Mouse (Mus musculus) urinary bladder, postnatal 36 days (tissue): ENCODE measurements around the gene Ccni.

Experiments used
- DNase-seq, 2 experiments: peaks; one replicate each; pipeline ENCODE4 v3.0.0; 2022; ENCODE audit warnings: low spot score in 2 of 2, mixed read lengths in 1 of 2

Ccni gene

DNA sequence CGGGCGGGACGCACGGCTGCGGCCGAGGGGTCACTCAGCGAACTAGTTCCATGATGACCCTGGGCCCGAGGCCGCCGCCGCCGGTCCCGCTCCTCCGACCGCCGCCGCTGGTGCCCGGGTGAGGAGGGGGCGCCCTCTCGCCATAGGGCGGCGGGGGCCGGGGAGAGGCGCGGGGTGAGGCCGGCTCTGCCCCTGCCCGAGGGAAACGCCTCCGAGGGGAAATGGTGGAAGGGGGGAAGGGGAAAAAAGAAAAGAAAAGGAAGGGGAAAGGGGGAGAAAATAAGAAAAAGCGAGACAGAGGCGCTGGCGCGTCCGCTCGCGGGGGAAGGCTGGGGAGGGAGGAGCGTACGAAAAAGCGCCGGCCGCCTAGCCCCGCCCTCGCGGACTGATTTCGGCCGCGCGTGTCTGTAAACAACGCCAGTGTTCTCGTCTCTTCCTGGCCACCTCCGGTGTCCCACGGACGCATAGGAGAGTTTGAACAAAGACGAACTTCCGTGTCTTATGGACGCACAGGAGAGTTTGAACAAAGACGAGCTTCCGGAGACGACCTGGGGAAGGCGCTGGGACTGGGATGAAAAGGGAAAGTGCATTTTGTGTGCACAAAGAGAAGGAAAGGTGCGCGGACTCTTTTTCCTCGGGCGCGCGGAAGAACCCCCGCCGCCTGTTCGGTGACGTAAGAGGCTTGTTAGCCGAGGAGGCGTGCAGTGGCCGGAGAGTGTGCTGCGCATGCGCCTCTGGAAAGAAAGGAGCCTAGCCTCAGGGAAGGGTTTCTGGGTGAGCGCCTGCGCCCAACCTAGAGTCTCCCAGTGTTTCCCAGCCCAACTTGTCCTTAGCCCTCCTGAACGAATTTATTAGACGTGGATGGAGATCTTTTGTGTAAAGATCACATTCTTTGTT lies at the start of gene Ccni, which contains the start of gene 2010109A12Rik:
Ccni (minus strand) TSS at position 387 of the 897 bp plus-strand sequence.
2010109A12Rik (plus strand) TSS at position 410 of the 897 bp plus-strand sequence.
- DNase-seq = peak; percentile 90 to 93

GRCm38 (mm10) chr5:93255759-93256265 lies 49.5 kb upstream of the Ccni start:
- DNase-seq = no peak

- peak in 1 of 2 experiments; percentile 61 for DNase-seq
These were observed 44.9 kb upstream of the Ccni start for GRCm38 (mm10) chr5:93251001-93251760.

- no peak for DNase-seq
These were observed 43.8 kb upstream of the Ccni start for GRCm38 (mm10) chr5:93249940-93250578.

- DNase-seq = no peak
These were observed 39.0 kb upstream of the Ccni start for GRCm38 (mm10) chr5:93245280-93245679.

- DNase-seq = no peak
These were observed 33.6 kb upstream of the Ccni start for GRCm38 (mm10) chr5:93239590-93240544.

DNA sequence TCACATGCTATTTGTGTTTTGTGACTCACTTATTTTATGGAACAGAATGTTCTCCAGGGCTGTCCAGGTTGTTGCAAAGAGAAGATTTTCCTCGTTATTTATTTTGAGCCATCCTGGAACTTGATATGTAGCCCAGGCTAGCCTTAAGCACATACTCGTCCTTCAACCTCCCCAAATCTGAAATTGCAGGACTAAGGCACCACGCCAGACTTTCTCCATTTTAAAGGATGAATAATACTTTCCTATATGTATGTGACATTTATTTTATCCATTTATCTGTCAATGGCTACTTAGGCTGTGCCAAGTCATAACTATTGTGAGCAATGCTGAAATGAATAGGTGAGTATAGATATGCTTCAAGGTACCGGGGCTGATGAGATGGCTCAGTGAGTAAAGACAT lies 30.2 kb upstream of the Ccni start:
- DNase-seq = no peak

- no peak for DNase-seq
These were observed 29.6 kb upstream of the Ccni start for GRCm38 (mm10) chr5:93235888-93236287.

- DNase-seq = no peak
These were observed 28.3 kb upstream of the Ccni start for GRCm38 (mm10) chr5:93234605-93235004.

DNA sequence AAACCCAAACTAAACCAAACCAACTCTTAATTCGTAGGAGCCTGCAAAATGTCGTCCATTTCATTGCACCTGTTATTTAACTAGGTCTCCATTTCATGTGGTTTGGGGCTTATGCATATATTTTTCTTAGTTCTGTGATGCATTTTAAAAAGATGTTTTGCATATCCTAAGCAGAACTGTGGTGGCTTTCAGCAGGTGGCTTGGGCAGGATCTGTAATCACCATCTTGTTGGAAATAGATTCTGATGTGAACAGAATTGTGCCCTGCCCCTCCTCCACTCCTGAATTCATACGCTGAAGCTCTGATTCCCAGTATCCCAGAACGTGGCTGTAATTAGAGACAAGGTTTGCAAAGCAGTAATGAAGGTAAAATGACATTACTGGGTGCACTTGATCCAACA lies 27.8 kb upstream of the Ccni start:
- DNase-seq = no peak

GRCm38 (mm10) chr5:93232838-93233237 lies 26.5 kb upstream of the Ccni start:
- DNase-seq = no peak

GRCm38 (mm10) chr5:93231721-93232120 lies 25.4 kb upstream of the Ccni start:
- no peak for DNase-seq

DNA sequence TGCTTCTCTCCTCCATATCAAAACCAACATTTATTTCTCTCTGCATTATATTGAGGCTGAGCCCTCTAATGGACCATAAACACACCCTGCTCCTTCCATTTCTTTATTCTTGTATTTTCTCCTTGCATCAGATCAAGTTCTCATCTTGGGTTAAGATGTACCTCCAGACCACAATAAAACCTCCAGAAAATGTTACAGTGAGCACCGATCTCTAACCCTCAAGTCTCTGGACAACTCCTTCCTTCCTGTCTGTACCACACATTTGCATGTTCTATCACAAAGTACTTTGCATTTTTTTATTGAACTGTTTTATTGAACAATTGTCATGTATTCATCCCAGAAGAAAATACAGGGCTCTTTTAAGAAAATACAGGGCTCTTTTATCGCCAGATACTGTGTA lies 23.2 kb upstream of the Ccni start:
- DNase-seq = no peak

DNA sequence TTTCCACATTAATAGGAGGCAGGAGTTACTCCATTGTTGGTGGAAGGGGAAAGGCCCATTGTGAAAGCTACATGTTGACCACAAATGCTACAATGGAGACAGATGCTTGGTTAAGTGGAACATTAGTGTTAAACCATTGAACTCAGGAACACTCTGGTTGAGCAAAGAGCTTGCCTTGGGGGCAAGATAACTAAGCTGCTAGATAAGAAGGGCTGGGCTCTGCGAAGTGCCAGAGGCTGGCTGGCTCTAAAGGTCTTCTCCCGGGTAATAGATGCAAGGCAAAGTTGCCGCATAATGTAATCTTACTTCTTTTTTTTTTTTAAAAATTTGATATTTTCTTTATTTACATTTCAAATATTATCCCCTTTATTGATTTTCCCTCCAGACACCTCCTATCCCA lies 20.9 kb upstream of the Ccni start:
- DNase-seq = no peak

GRCm38 (mm10) chr5:93224549-93224948 lies 18.3 kb upstream of the Ccni start:
- no peak for DNase-seq

GRCm38 (mm10) chr5:93221661-93222060 lies 15.4 kb upstream of the Ccni start:
- DNase-seq = peak in 1 of 2 experiments; percentile 58

- DNase-seq = no peak
These were observed 12.1 kb upstream of the Ccni start for GRCm38 (mm10) chr5:93218375-93218774.

GRCm38 (mm10) chr5:93207555-93207954 lies 1.3 kb upstream of the Ccni start:
- DNase-seq = no peak

DNA sequence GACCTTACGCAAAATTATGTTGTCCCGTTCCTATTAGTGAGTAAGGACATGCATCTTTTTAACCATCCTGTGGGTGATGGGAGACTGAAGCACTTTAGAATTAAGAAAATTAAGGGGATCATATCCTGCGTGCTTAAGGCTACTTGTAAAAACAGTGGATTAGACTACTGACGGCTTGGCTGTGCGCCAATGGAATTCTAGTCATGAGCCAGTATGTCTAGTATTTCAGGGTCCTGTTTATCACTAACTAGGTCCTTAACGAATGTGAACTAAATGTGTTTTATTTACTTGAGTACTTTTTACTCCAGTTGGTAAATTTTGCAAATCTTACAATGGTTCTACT lies 682 bp upstream of the Ccni start:
- peak in 1 of 2 experiments; percentile 25 for DNase-seq

DNA sequence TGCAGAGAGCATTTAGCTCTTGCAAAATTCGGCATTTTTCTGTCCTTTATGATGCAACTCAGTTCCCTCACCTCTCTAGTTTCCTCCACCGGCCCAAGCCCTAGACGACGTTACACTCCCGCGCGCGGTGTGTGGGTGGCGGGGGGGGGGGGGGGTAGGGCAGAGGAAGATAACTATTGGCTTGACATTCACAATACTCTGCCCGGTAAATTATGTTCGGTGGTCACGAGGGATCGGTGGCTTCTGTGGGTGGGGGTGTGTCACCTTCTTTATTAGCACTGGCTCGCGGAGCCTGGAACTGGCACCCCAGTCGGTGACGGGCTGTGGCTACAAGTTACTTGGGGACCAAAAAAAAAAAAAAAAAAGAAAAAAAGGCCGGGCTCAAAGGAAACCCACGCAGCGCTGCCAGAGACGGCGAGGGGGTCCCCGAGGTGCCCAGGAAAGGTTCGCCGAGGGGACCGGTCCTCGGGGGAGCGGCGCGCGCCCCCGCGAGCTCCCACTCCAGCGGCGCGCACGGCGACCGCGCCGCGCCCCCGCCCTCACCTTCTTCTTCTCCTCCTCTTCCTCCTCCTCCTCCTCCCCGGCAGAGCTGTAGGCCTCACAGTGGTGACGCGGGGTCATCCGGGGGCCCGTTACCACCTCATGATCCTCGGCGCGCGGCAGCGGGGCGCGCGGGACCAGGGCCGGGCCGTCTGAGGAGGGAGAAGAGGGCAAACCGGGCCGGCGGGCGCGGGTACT lies 755 bp downstream of the Ccni start:
- peak; percentile 26 to 32 for DNase-seq
